Mouse (Mus musculus): ENCODE measurements at regions not wholly inside any gene's neighbourhood (a gene's known extent, or its start where the extent isn't known, plus 50 kb on each side); places are given as distances from the start of the nearest gene placed in this dataset.

DNA sequence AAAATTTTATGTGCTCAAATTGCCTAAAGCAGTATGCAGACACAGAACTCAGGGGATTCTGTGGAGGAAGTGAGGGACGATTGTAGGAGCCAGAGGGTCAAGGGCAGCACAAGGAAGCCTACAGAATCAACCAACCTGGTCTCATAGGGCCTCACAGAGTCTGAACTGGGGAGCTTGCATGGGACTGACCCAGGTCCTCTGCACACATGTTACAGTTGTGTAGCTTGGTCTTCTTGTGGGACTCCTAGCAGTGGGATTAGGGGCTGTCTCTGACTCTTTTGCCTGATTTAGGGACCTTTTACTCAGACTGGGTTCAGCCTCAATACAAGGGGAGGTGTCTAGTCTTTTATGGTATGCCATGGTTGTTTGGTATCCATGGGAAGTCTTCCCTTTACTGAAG lies 60.2 kb upstream of the Mtpn start:
- TF ChIP-seq ETS1 (IDR thresholded peaks at IDR 0.05; ENCODE audit: low read depth, low read length) (no peak), CTCF (IDR thresholded peaks at IDR 0.05 in 2 of 3, conservative IDR thresholded peaks at IDR 0.05 in 1 of 3; ENCODE audit: control insufficient read depth in 1 of 3, insufficient read depth in 1 of 3, low read depth in 2 of 3, low read length in 3 of 3, poor library complexity in 1 of 3, severe bottlenecking in 1 of 3) (no peak), BHLHE40 (IDR thresholded peaks at IDR 0.05; ENCODE audit: borderline replicate concordance, low read depth, low read length) (no peak), MYB (IDR thresholded peaks at IDR 0.05; ENCODE audit: low read depth, low read length) (no peak), KAT2A (conservative IDR thresholded peaks at IDR 0.05; ENCODE audit: low read depth, low read length) (no peak), POLR2A (IDR thresholded peaks at IDR 0.05; ENCODE audit: control insufficient read depth in 1 of 2, insufficient read depth in 1 of 2, low read depth in 1 of 2, low read length in 2 of 2, poor library complexity in 1 of 2) (no peak), EP300 (IDR thresholded peaks at IDR 0.05; ENCODE audit: low read depth in 1 of 2, low read length in 2 of 2) (no peak), MAFK (IDR thresholded peaks at IDR 0.05; ENCODE audit: borderline replicate concordance, low read depth, low read length) (no peak), TAL1 (IDR thresholded peaks at IDR 0.05; ENCODE audit: low read length) (no peak), POLR2AphosphoS2 (IDR thresholded peaks at IDR 0.05; ENCODE audit: low read length) (no peak), SIN3A (IDR thresholded peaks at IDR 0.05; ENCODE audit: low read length) (no peak), RAD21 (IDR thresholded peaks at IDR 0.05; ENCODE audit: low read depth, low read length) (no peak), CHD2 (IDR thresholded peaks at IDR 0.05; ENCODE audit: low read length) (no peak)

Measured in MEL (cell line).